Mouse (Mus musculus) limb, embryonic 15.5 days (tissue): ENCODE measurements around the gene Capn7. TPM values are rescaled to one million over a fixed set of nuclear protein-coding genes. Genes with fewer than 3 reads are reported as not detected.

Experiments
- ATAC-seq: fragments of 200-750 bp; cut with Nextera tagmentation; 2 replicates; pipeline ENCODE4 v1.8.0; 2017; ENCODE audit warnings: low read depth, moderate TSS enrichment; ENCODE audit not compliant: insufficient number of reproducible peaks, low FRiP score, low TSS enrichment
- H3K27ac ChIP-seq: fragments of 300-500 bp; sonication (generic); 2 replicates; pipeline ENCODE4 v1.5.1; 2015; ENCODE audit warnings: moderate library complexity, mild to moderate bottlenecking, inconsistent platforms
- H3K27me3 ChIP-seq: fragments of 300-500 bp; sonication (generic); 2 replicates; pipeline ENCODE4 v1.6.1; 2015; ENCODE audit warnings: inconsistent platforms
- H3K36me3 ChIP-seq: fragments of 300-500 bp; sonication (generic); 2 replicates; pipeline ENCODE4 v1.6.1; 2015; ENCODE audit warnings: inconsistent platforms
- H3K4me1 ChIP-seq: fragments of 300-500 bp; sonication (generic); 2 replicates; pipeline ENCODE4 v1.6.1; 2015; ENCODE audit warnings: inconsistent platforms
- H3K4me2 ChIP-seq: fragments of 300-500 bp; sonication (generic); 2 replicates; pipeline ENCODE4 v1.6.1; 2015; ENCODE audit warnings: mild to moderate bottlenecking, inconsistent platforms
- H3K4me3 ChIP-seq: fragments of 300-500 bp; sonication (generic); 2 replicates; pipeline ENCODE4 v1.5.1; 2015; ENCODE audit warnings: mild to moderate bottlenecking, inconsistent platforms
- H3K9ac ChIP-seq: fragments of 300-500 bp; sonication (generic); 2 replicates; pipeline ENCODE4 v1.6.1; 2015; ENCODE audit warnings: inconsistent platforms
- H3K9me3 ChIP-seq: fragments of 300-500 bp; sonication (generic); 2 replicates; pipeline ENCODE4 v1.6.1; 2016; ENCODE audit warnings: inconsistent platforms
- WGBS: fragments of 180-500 bp; shearing (Covaris S2); methylation state at CpG from one replicate; pipeline ENCODE4 v1.1.7; 2015; 5-methylcytosine and 5-hydroxymethylcytosine counted together
- polyA plus RNA-seq: library from polyadenylated mRNA; unstranded; fragments of >200 nt; fragmentation: Nextera tagmentation; extraction: Ambion mirVana; gene quantifications from 2 replicates; pipeline ENCODE4 v1.2.1, GENCODE M21; 2015

Gene Capn7
- polyA plus RNA-seq, 1 experiment from 2014 or later, result 42.7 TPM

- H3K36me3 ChIP-seq, result peaks cover 11% of the 10 kb centered on the region; the same call in 1 of the 2 replicates
- 72% methylated on average over 6 of the region's 6 CpGs for WGBS
- no peaks in the 10 kb centered on the region for H3K27me3 ChIP-seq
- no peak overlapping the region for H3K27ac ChIP-seq
- H3K4me3 ChIP-seq, result no peak overlapping the region
- no peaks in the 10 kb centered on the region for H3K9me3 ChIP-seq
- H3K4me1 ChIP-seq, result peaks cover 25% of the 10 kb centered on the region
- no peak overlapping the region for H3K9ac ChIP-seq
- ATAC-seq, result no peak
- no peak overlapping the region for H3K4me2 ChIP-seq
Observed at GRCm38 (mm10) chr14:31407911-31408604, 71.6 kb downstream of the Capn7 start.

- 62% methylated on average over 8 of the region's 8 CpGs for WGBS
- Histone ChIP-seq H3K36me3 (peaks cover 11% of the 10 kb centered on the region; the same call in 1 of the 2 replicates), H3K27me3 (no peaks in the 10 kb centered on the region), H3K4me1 (peaks cover 25% of the 10 kb centered on the region), H3K4me3 (no peak overlapping the region), H3K9me3 (no peaks in the 10 kb centered on the region), H3K27ac (no peak overlapping the region), H3K4me2 (no peak overlapping the region), H3K9ac (no peak overlapping the region)
- no peak for ATAC-seq
Observed at GRCm38 (mm10) chr14:31408666-31409065, 72.2 kb downstream of the Capn7 start.

GRCm38 (mm10) chr14:31410123-31410724, 73.8 kb downstream of the Capn7 start:
- H3K4me2 ChIP-seq, result no peak overlapping the region
- no peak for ATAC-seq
- H3K36me3 ChIP-seq, result peaks cover 11% of the 10 kb centered on the region; the same call in 1 of the 2 replicates

GRCm38 (mm10) chr14:31410737-31411136, 74.3 kb downstream of the Capn7 start:
- Histone ChIP-seq H3K4me3 (no peak overlapping the region), H3K27me3 (no peaks in the 10 kb centered on the region), H3K9ac (no peak overlapping the region), H3K4me1 (peaks cover 28% of the 10 kb centered on the region), H3K4me2 (no peak overlapping the region), H3K27ac (peak overlapping the region; percentile 38; the same call in 1 of the 2 replicates), H3K9me3 (no peaks in the 10 kb centered on the region), H3K36me3 (peaks cover 8% of the 10 kb centered on the region; the same call in 1 of the 2 replicates)
- WGBS, result 75% methylated on average over 4 of the region's 4 CpGs
- no peak for ATAC-seq

More at GRCm38 (mm10) chr14:31410123-31410724, 73.8 kb downstream of the Capn7 start:
- 79% methylated on average over 9 of the region's 9 CpGs for WGBS
- Histone ChIP-seq H3K27ac (no peak overlapping the region), H3K4me1 (peaks cover 27% of the 10 kb centered on the region), H3K4me3 (no peak overlapping the region), H3K9me3 (no peaks in the 10 kb centered on the region), H3K9ac (no peak overlapping the region), H3K27me3 (no peaks in the 10 kb centered on the region)

GRCm38 (mm10) chr14:31412651-31413056, 76.2 kb downstream of the Capn7 start:
- H3K9ac ChIP-seq, result no peak overlapping the region
- H3K36me3 ChIP-seq, result peaks cover 7% of the 10 kb centered on the region; the same call in 1 of the 2 replicates
- no peaks in the 10 kb centered on the region for H3K27me3 ChIP-seq
- H3K9me3 ChIP-seq, result no peaks in the 10 kb centered on the region
- H3K27ac ChIP-seq, result no peak overlapping the region
- no peak overlapping the region for H3K4me2 ChIP-seq
- WGBS, result 75% methylated on average over 10 of the region's 10 CpGs
- H3K4me1 ChIP-seq, result peaks cover 27% of the 10 kb centered on the region
- no peak overlapping the region for H3K4me3 ChIP-seq
- no peak for ATAC-seq

GRCm38 (mm10) chr14:31413475-31414086, 77.1 kb downstream of the Capn7 start:
- no peak overlapping the region for H3K4me3 ChIP-seq
- H3K9me3 ChIP-seq, result no peaks in the 10 kb centered on the region
- peaks cover 27% of the 10 kb centered on the region for H3K4me1 ChIP-seq
- H3K4me2 ChIP-seq, result no peak overlapping the region
- H3K27me3 ChIP-seq, result no peaks in the 10 kb centered on the region
- H3K27ac ChIP-seq, result peak overlapping the region; percentile 60
- H3K9ac ChIP-seq, result no peak overlapping the region
- ATAC-seq, result no peak
- peaks cover 7% of the 10 kb centered on the region; the same call in 1 of the 2 replicates for H3K36me3 ChIP-seq
- WGBS, result 55% methylated on average over 6 of the region's 6 CpGs

- Histone ChIP-seq H3K9ac (no peak overlapping the region), H3K4me1 (peaks cover 27% of the 10 kb centered on the region), H3K9me3 (no peaks in the 10 kb centered on the region), H3K4me2 (no peak overlapping the region), H3K36me3 (peaks cover 7% of the 10 kb centered on the region; the same call in 1 of the 2 replicates), H3K27me3 (no peaks in the 10 kb centered on the region), H3K4me3 (no peak overlapping the region), H3K27ac (peak overlapping the region; percentile 60)
- ATAC-seq, result no peak
- WGBS, result 42% methylated on average over 10 of the region's 10 CpGs
Observed at GRCm38 (mm10) chr14:31414235-31414966, 78.0 kb downstream of the Capn7 start.

- Histone ChIP-seq H3K9ac (no peak overlapping the region), H3K4me2 (no peak overlapping the region), H3K4me1 (peaks cover 27% of the 10 kb centered on the region), H3K4me3 (no peak overlapping the region), H3K27me3 (no peaks in the 10 kb centered on the region), H3K36me3 (peaks cover 7% of the 10 kb centered on the region; the same call in 1 of the 2 replicates), H3K27ac (peak overlapping the region; percentile 60), H3K9me3 (no peaks in the 10 kb centered on the region)
- no peak for ATAC-seq
- 45% methylated on average over 7 of the region's 7 CpGs for WGBS
Observed at GRCm38 (mm10) chr14:31414967-31415376, 78.5 kb downstream of the Capn7 start.

GRCm38 (mm10) chr14:31416411-31416810, 80.0 kb downstream of the Capn7 start:
- no peak for ATAC-seq
- no peak overlapping the region for H3K4me3 ChIP-seq
- no peaks in the 10 kb centered on the region for H3K27me3 ChIP-seq
- no peak overlapping the region for H3K9ac ChIP-seq
- H3K27ac ChIP-seq, result no peak overlapping the region
- H3K4me2 ChIP-seq, result no peak overlapping the region
- 81% methylated on average over 3 of the region's 3 CpGs for WGBS
- H3K4me1 ChIP-seq, result peaks cover 30% of the 10 kb centered on the region
- H3K36me3 ChIP-seq, result peaks cover 3% of the 10 kb centered on the region; the same call in 1 of the 2 replicates
- H3K9me3 ChIP-seq, result no peaks in the 10 kb centered on the region

GRCm38 (mm10) chr14:31416835-31417549, 80.6 kb downstream of the Capn7 start:
- no peak overlapping the region; the same call in 1 of the 2 replicates for H3K27ac ChIP-seq
- H3K36me3 ChIP-seq, result 0 out of 2 replicates have a peak, but pooled peaks cover 3% of the 10 kb centered on the region
- no peak overlapping the region for H3K4me3 ChIP-seq
- H3K9me3 ChIP-seq, result no peaks in the 10 kb centered on the region
- H3K27me3 ChIP-seq, result no peaks in the 10 kb centered on the region
- no peak overlapping the region for H3K4me2 ChIP-seq
- no peak overlapping the region for H3K9ac ChIP-seq
- 65% methylated on average over 16 of the region's 16 CpGs for WGBS
- ATAC-seq, result no peak
- H3K4me1 ChIP-seq, result peaks cover 30% of the 10 kb centered on the region

GRCm38 (mm10) chr14:31419279-31419678, 82.8 kb downstream of the Capn7 start:
- H3K27ac ChIP-seq, result no peak overlapping the region
- H3K4me1 ChIP-seq, result peaks cover 19% of the 10 kb centered on the region
- ATAC-seq, result no peak
- no peaks in the 10 kb centered on the region for H3K27me3 ChIP-seq
- WGBS, result 55% methylated on average over 4 of the region's 4 CpGs
- no peak overlapping the region for H3K4me3 ChIP-seq
- H3K4me2 ChIP-seq, result no peak overlapping the region
- H3K9me3 ChIP-seq, result no peaks in the 10 kb centered on the region
- no peak overlapping the region for H3K9ac ChIP-seq
- H3K36me3 ChIP-seq, result 0 out of 2 replicates have a peak, but pooled peaks cover 3% of the 10 kb centered on the region
